Mouse (Mus musculus): ENCODE data around the gene Apoc1. TPM values are rescaled to one million over a fixed set of nuclear protein-coding genes. Genes with fewer than 3 reads are reported as not detected.
A peak's percentile ranks its signal among the peaks of the same experiment; 100 is the strongest.

The Apoc1 gene
- polyA plus RNA-seq, 1 experiment from 2014 or later: 3.0 TPM

DNA sequence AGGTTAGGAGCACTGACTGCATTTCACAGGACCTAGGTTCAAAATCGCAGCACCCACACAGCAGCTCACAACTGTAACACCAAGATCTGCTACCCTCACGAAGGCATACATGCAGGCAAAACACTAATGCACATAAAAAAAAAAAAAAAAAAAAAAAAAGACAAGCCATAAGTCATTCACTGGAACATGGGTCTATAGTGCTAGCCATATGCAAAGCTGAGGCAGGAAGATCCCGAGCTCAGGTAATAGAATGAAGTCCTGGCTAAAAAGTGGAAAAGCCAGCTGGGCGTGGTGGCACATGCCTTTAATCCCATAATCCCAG is 7.3 kb upstream of the Apoc1 start:
- no peak for ATAC-seq (ENCODE audit: low read depth)
- Histone ChIP-seq H3K4me1 (ENCODE audit: control insufficient read depth, insufficient read depth, low read length) (peaks cover 5% of the 10 kb centered on the region), H3K27ac (ENCODE audit: low read depth, low read length) (no peak overlapping the region), H3K4me2 (ENCODE audit: low read depth, low read length) (no peak overlapping the region), H3K36me3 (ENCODE audit: control insufficient read depth, insufficient read depth, low read length) (peaks cover 5% of the 10 kb centered on the region; the same call in 1 of the 2 replicates), H3K9ac (replicated peaks; ENCODE audit: low read depth, low read length) (no peak overlapping the region), H3K4me3 (ENCODE audit: low read depth, low read length) (no peak overlapping the region), H3K27me3 (ENCODE audit: control insufficient read depth, insufficient read depth, low read length) (no peaks in the 10 kb centered on the region), H3K9me3 (ENCODE audit: control insufficient read depth, low read length) (no peaks in the 10 kb centered on the region)
- WGBS: 80% methylated on average over 4 of the region's 4 CpGs

DNA sequence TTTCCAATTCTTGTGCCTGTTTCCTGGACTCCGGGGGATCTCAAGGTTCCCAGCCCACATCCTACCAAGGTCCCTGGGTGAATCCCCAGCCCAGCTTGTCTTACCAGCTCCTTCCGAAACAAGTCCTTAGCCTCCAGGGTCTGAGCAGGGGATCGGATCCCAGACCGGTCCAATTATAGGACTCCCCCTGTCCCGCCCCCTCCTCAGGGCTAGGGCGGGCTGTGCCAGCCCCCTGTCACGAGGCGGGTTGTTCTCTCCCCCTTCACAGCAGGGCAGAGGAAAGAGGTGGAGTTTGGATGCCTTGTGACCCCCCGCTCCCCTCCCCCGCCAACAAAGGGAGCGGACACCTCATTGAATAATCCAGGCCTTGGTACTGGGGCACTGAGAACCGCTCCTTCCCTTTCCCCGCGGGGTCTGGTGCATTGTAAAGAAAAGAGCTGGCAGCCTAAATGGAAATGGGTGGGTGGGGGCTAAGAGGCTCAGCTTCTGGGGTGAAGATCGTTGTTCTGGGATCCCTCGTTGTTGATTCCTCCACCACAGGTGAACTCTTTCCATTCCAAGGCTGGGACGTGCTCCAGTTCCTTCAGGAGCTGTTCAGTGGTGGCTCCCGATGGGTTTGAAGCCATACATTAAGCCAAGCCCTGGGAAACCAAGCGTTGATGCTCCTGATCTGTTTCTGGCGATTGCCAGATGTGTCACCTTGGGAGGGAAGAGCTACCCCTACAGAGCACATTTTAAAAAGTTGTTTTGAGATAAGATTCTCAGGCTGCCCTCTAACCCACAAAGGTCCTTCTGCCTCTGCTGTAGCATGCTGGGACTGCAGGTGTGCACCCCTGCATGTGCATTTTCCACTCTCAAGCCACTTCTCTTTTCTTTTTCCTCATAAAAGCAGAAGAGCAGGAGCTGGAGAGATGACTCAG is 6.7 kb upstream of the Apoc1 start, which contains the start of gene Apoe:
Gene Apoe (minus strand): TSS at position 282 of the 920 bp plus-strand sequence.
- Histone ChIP-seq H3K4me3 (ENCODE audit: low read depth, low read length) (peak within 1 kb of the TSS; percentile 28), H3K27ac (ENCODE audit: low read depth, low read length) (no peak within 1 kb of the TSS), H3K9ac (replicated peaks; ENCODE audit: low read depth, low read length) (peak within 1 kb of the TSS; percentile 39), H3K27me3 (ENCODE audit: control insufficient read depth, insufficient read depth, low read length) (no peaks in the 10 kb centered on the region), H3K4me2 (ENCODE audit: low read depth, low read length) (peak within 1 kb of the TSS; percentile 47), H3K9me3 (ENCODE audit: control insufficient read depth, low read length) (no peaks in the 10 kb centered on the region), H3K36me3 (ENCODE audit: control insufficient read depth, insufficient read depth, low read length) (no peaks in the 10 kb centered on the region), H3K4me1 (ENCODE audit: control insufficient read depth, insufficient read depth, low read length) (peaks cover 5% of the 10 kb centered on the region)
- WGBS: 2% methylated on average over 19 of the region's 20 CpGs
- ATAC-seq (ENCODE audit: low read depth): peak; percentile 66

DNA sequence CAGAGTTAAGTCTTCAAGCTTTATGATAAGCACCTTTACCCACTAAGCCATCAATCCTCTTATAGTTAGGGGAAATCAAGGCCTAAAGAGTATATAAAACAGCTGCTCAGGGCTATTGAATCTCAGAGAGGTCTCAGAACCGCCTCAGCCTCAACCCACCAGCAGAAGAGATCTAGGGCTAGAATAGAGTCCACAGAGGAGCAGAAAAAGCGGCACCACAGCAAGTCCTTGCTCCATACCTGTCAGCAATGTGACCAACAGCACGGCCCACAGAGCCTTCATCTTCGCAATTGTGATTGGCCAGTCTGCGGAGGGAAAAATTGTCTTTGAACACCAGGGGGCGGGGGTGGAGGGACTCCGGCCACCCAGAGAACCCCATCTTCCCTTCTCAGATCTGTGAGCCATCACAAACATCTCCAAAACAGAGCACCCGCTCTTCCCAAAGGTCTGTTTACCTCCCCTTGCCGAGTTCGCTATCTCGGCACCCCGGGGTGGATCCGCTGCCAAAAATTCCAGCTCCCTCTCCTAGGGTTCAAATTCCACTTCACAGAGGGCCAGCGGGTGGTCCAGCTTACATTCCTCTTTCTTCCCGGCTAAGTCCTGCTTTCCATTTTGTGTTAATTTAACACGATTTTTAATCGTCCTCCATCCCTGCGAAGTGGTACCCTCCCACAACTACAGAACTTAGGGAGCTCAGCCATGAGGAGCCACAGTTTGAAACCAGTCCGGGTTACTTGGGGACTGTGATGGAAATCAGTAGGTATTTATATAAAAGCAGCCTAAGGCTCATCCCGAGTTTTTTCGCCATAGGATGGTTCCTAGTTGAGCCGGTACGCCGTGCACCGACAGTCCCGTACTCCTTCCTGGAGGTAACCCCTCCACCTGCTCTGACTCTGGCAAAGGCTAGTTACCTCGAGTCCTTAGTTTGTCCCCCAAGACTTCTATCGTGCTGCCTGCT is 5.8 kb upstream of the Apoc1 start:
- peak overlapping the region; percentile 47 for H3K4me2 ChIP-seq (ENCODE audit: low read depth, low read length)
- H3K4me1 ChIP-seq (ENCODE audit: control insufficient read depth, insufficient read depth, low read length): peaks cover 5% of the 10 kb centered on the region
- no peak for ATAC-seq (ENCODE audit: low read depth)
- H3K27ac ChIP-seq (ENCODE audit: low read depth, low read length): no peak overlapping the region
- 5% methylated on average over 28 of the region's 28 CpGs for WGBS
- H3K27me3 ChIP-seq (ENCODE audit: control insufficient read depth, insufficient read depth, low read length): no peaks in the 10 kb centered on the region
- H3K36me3 ChIP-seq (ENCODE audit: control insufficient read depth, insufficient read depth, low read length): no peaks in the 10 kb centered on the region
- H3K4me3 ChIP-seq (ENCODE audit: low read depth, low read length): peak overlapping the region; percentile 28
- no peaks in the 10 kb centered on the region for H3K9me3 ChIP-seq (ENCODE audit: control insufficient read depth, low read length)
- peak overlapping the region; percentile 39; the same call in 1 of the 2 replicates for H3K9ac ChIP-seq (replicated peaks; ENCODE audit: low read depth, low read length)

DNA sequence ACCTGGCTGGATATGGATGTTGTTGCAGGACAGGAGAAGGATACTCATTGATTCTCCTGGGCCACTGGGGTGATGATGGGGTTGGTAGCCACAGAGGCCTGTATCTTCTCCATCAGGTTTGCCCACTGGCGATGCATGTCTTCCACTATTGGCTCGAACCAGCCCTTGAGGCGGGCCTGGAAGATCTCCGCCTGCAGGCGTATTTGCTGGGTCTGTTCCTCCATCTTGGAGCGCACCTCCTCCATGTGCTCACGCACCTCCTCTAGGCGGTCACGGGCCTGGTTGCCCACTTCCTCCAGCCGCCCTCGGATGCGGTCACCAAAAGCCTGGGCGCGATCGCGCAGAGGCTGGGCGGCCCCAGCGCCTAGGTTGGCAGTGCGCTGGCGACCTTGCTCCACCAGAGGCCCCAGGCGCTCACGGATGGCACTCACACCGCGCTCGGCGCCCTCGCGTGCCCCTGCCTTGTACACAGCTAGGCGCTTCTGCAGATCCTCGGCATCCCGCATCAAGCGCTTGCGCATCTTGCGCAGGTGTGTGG is 3.9 kb upstream of the Apoc1 start:
- no peaks in the 10 kb centered on the region for H3K9me3 ChIP-seq (ENCODE audit: control insufficient read depth, low read length)
- no peak overlapping the region for H3K4me3 ChIP-seq (ENCODE audit: low read depth, low read length)
- no peak overlapping the region for H3K27ac ChIP-seq (ENCODE audit: low read depth, low read length)
- no peaks in the 10 kb centered on the region for H3K27me3 ChIP-seq (ENCODE audit: control insufficient read depth, insufficient read depth, low read length)
- H3K9ac ChIP-seq (replicated peaks; ENCODE audit: low read depth, low read length): no peak overlapping the region
- no peak for ATAC-seq (ENCODE audit: low read depth)
- peaks cover 5% of the 10 kb centered on the region for H3K4me1 ChIP-seq (ENCODE audit: control insufficient read depth, insufficient read depth, low read length)
- no peaks in the 10 kb centered on the region for H3K36me3 ChIP-seq (ENCODE audit: control insufficient read depth, insufficient read depth, low read length)
- WGBS: 93% methylated on average over 34 of the region's 34 CpGs
- H3K4me2 ChIP-seq (ENCODE audit: low read depth, low read length): no peak overlapping the region

DNA sequence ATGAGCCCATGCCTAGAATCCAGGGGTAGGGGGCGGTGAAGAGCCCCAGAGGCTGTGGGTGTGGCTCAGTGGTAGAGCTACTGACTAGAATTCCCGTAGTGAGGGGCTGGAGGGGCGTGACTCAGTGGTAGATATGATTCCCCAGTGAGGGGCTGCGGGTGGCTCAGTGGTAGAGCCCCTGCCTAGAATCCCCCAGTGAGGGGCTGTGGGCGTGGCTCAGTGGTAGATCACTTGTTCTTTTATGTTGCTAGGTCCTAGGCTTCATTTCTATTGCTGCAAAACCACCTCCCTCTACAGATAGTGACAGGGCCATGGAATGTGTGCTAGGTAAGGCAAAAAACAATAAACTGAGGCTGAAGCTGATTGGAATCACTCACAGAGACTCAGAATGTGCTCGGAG is 3.4 kb upstream of the Apoc1 start:
- 90% methylated on average over 6 of the region's 6 CpGs for WGBS
- Histone ChIP-seq H3K9me3 (ENCODE audit: control insufficient read depth, low read length) (no peaks in the 10 kb centered on the region), H3K4me2 (ENCODE audit: low read depth, low read length) (no peak overlapping the region)

DNA sequence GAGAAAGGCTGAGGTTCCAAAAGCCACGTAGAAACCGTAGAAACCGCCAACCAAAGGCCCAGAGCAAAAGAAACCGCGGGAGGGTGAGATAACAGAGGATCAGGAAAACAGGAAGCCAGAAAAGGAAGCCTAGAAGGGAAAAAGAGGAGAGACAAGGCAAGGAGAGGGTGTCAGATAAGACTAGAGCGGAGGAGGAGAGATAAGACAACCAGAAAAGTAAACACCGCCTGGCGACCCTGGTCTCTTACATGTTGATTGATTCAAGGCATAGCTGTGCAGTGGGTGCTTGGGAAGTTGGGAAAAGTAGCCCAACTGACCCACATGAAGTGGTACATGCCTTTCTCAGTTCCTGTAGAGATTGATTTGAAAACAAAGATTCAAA is 2.7 kb upstream of the Apoc1 start:
- H3K4me1 ChIP-seq (ENCODE audit: control insufficient read depth, insufficient read depth, low read length): peaks cover 5% of the 10 kb centered on the region
- H3K27ac ChIP-seq (ENCODE audit: low read depth, low read length): no peak overlapping the region
- no peaks in the 10 kb centered on the region for H3K9me3 ChIP-seq (ENCODE audit: control insufficient read depth, low read length)
- H3K4me2 ChIP-seq (ENCODE audit: low read depth, low read length): no peak overlapping the region
- H3K27me3 ChIP-seq (ENCODE audit: control insufficient read depth, insufficient read depth, low read length): no peaks in the 10 kb centered on the region
- H3K9ac ChIP-seq (replicated peaks; ENCODE audit: low read depth, low read length): no peak overlapping the region
- ATAC-seq (ENCODE audit: low read depth): no peak
- no peak overlapping the region for H3K4me3 ChIP-seq (ENCODE audit: low read depth, low read length)
- 69% methylated on average over 8 of the region's 8 CpGs for WGBS
- no peaks in the 10 kb centered on the region for H3K36me3 ChIP-seq (ENCODE audit: control insufficient read depth, insufficient read depth, low read length)

More for the DNA sequence above, 3.4 kb upstream of the Apoc1 start:
- Histone ChIP-seq H3K27me3 (ENCODE audit: control insufficient read depth, insufficient read depth, low read length) (no peaks in the 10 kb centered on the region), H3K9ac (replicated peaks; ENCODE audit: low read depth, low read length) (no peak overlapping the region), H3K36me3 (ENCODE audit: control insufficient read depth, insufficient read depth, low read length) (no peaks in the 10 kb centered on the region), H3K27ac (ENCODE audit: low read depth, low read length) (no peak overlapping the region), H3K4me1 (ENCODE audit: control insufficient read depth, insufficient read depth, low read length) (peaks cover 5% of the 10 kb centered on the region), H3K4me3 (ENCODE audit: low read depth, low read length) (no peak overlapping the region)
- ATAC-seq (ENCODE audit: low read depth): no peak

DNA sequence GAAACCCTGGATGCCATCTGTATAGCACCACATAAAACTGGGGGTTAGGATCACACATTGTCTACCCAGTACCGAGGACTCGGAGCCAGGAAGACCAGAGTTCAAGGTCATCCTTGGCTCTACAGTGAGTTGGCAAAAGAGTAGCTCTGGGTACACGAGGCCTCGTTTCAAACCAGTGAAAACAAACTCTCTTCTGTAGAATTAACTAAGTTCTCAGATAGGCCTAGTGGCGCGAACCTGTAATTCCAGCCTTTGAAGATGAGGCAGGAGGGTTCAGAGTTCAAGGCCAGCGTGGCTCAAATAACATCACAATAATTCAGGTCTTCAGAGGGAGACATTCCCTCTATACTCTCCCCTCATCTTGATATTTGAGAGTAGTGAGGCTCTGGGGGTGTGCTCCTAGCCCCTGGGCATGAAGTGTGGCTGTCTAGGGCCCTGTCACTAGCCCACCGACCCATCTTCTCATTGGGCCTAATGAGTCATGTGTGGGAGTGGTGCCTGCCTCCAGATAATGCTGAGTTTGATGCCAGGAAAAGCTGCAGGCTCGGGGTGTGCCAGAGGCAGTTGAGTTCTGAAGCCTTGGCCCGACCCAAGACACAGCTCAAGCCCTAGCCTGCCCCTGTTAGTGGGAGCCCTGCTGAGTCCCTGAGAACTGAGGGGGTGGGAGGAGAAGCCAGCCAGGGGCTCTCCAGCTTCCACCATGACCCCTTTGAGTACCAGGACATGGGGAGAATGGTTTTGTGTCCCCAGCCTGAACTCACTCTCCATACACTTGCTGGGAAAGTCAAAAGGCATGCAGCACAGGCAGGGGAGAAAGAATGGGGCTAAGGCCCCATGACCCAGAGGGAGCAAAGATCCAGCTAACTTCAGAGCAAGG is 2.1 kb upstream of the Apoc1 start:
- ATAC-seq (ENCODE audit: low read depth): no peak
- no peak overlapping the region for H3K9ac ChIP-seq (replicated peaks; ENCODE audit: low read depth, low read length)
- H3K4me1 ChIP-seq (ENCODE audit: control insufficient read depth, insufficient read depth, low read length): peaks cover 5% of the 10 kb centered on the region
- no peaks in the 10 kb centered on the region for H3K27me3 ChIP-seq (ENCODE audit: control insufficient read depth, insufficient read depth, low read length)
- H3K36me3 ChIP-seq (ENCODE audit: control insufficient read depth, insufficient read depth, low read length): no peaks in the 10 kb centered on the region
- H3K4me3 ChIP-seq (ENCODE audit: low read depth, low read length): no peak overlapping the region
- no peak overlapping the region for H3K4me2 ChIP-seq (ENCODE audit: low read depth, low read length)
- no peaks in the 10 kb centered on the region for H3K9me3 ChIP-seq (ENCODE audit: control insufficient read depth, low read length)
- H3K27ac ChIP-seq (ENCODE audit: low read depth, low read length): no peak overlapping the region
- WGBS: 93% methylated on average over 10 of the region's 10 CpGs

DNA sequence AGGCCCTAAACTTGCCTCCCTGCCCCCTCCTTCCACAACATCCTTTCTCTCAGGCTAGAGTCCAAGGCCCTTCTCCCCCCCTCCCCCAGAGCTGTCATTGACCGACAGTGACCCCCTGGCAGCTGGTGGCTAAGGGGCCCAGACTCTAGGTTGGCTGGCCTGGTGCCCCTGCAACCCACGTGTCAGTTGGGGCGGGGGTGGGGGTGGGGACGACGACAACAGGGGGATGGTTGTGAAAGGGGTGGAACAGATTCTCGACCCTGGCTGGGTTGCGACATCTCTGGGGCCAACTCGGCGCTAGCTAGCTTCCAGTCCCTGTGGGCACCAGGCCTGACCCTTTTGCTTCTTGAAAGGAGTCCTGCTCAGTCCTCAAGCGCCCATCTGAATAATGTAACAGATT is 961 bp upstream of the Apoc1 start:
- Histone ChIP-seq H3K9me3 (ENCODE audit: control insufficient read depth, low read length) (no peaks in the 10 kb centered on the region), H3K4me2 (ENCODE audit: low read depth, low read length) (no peak overlapping the region), H3K9ac (replicated peaks; ENCODE audit: low read depth, low read length) (no peak overlapping the region), H3K27ac (ENCODE audit: low read depth, low read length) (no peak overlapping the region), H3K4me1 (ENCODE audit: control insufficient read depth, insufficient read depth, low read length) (no peaks in the 10 kb centered on the region), H3K36me3 (ENCODE audit: control insufficient read depth, insufficient read depth, low read length) (no peaks in the 10 kb centered on the region), H3K4me3 (ENCODE audit: low read depth, low read length) (no peak overlapping the region), H3K27me3 (ENCODE audit: control insufficient read depth, insufficient read depth, low read length) (no peaks in the 10 kb centered on the region)
- 26% methylated on average over 10 of the region's 10 CpGs for WGBS
- no peak for ATAC-seq (ENCODE audit: low read depth)
